Mouse (Mus musculus) thymus, adult 2 months (tissue): Measurements from ENCODE around the gene E130309D02Rik. TPM values are rescaled to one million over a fixed set of nuclear protein-coding genes. Genes with fewer than 3 reads are reported as not detected.

Experiments used
- DNase-seq: peaks from one replicate; pipeline ENCODE4 v3.0.0; 2021
- H3K27ac ChIP-seq: fragments of 200-500 bp; 2 replicates; pipeline ENCODE4 v1.5.1; 2012; ENCODE audit warnings: low read length, control low read depth; ENCODE audit not compliant: control insufficient read depth, insufficient read depth
- H3K27me3 ChIP-seq: fragments of 200-500 bp; 2 replicates; pipeline ENCODE4 v1.6.1; 2012; ENCODE audit warnings: mild to moderate bottlenecking, low read length, moderate library complexity, mixed read lengths; ENCODE audit not compliant: control insufficient read depth, insufficient read depth
- H3K36me3 ChIP-seq: fragments of 200-500 bp; 2 replicates; pipeline ENCODE4 v1.6.1; 2012; ENCODE audit warnings: mild to moderate bottlenecking, low read length, moderate library complexity; ENCODE audit not compliant: control insufficient read depth, insufficient read depth
- H3K4me1 ChIP-seq: fragments of 200-500 bp; replicated peaks from 2 replicates; pipeline ENCODE4 v1.6.1; 2012; ENCODE audit warnings: low read length; ENCODE audit not compliant: control insufficient read depth, insufficient read depth
- H3K4me3 ChIP-seq: fragments of 200-500 bp; 2 replicates; pipeline ENCODE4 v1.5.1; 2012; ENCODE audit warnings: mild to moderate bottlenecking, low read length, control low read depth, moderate library complexity; ENCODE audit not compliant: control insufficient read depth, insufficient read depth
- CTCF ChIP-seq: fragments of 200-500 bp; IDR thresholded peaks from 2 replicates; pipeline ENCODE4 v1.5.1; 2012; ENCODE audit warnings: mild to moderate bottlenecking, control low read depth, low read length, moderate library complexity, borderline replicate concordance; ENCODE audit not compliant: control insufficient read depth, poor library complexity, insufficient read depth; ENCODE audit errors: extremely low read depth
- POLR2A ChIP-seq: fragments of 200-500 bp; IDR thresholded peaks from 2 replicates; pipeline ENCODE4 v1.6.1; 2012; ENCODE audit warnings: mild to moderate bottlenecking, low read length, control low read depth, moderate library complexity; ENCODE audit not compliant: control insufficient read depth, poor library complexity, insufficient read depth; ENCODE audit errors: extremely low read depth
- WGBS: fragments of 180-500 bp; shearing (Covaris S2); methylation state at CpG from one replicate; pipeline ENCODE4 v1.1.7; 2018; 5-methylcytosine and 5-hydroxymethylcytosine counted together
- polyA plus RNA-seq: library from polyadenylated mRNA; depleted of rRNA; stranded (reverse); fragments of >200 nt; gene quantifications from 2 replicates; pipeline ENCODE4 v1.2.3, GENCODE M21; 2012

The E130309D02Rik gene
- polyA plus RNA-seq, 1 experiment: 65.3 TPM

GRCm38 (mm10) chr5:143314183-143314729 is 904 bp downstream of the E130309D02Rik start:
- Histone ChIP-seq H3K4me3 (peak overlapping the region; percentile 94), H3K27me3 (no peaks in the 10 kb centered on the region), H3K27ac (no peak overlapping the region), H3K36me3 (peaks cover 26% of the 10 kb centered on the region), H3K4me1 (peaks cover 14% of the 10 kb centered on the region)
- DNase-seq: no peak
- 27% methylated on average over 16 of the region's 16 CpGs for WGBS
- no peak for TF ChIP-seq POLR2A
- TF ChIP-seq CTCF: no peak

DNA sequence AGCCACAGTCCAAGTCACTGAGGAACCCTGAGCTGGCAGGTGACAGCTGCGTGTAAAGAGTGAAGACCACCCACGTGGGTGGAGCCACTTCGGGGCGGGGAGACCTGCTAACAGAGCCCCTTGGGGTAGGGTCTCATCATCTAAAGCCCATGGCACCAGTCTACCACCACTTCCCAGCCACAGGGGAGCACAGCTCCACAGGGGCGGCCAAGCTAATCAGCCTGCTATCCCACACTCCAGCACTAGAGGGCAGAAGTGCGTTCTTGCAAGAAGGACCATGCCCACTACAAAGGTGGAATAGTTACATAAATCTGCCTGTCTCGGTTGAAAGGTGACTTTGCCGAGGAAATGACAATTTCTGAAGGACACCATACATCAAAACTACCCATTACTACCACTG is 3.3 kb downstream of the E130309D02Rik start:
- Histone ChIP-seq H3K4me1 (peaks cover 14% of the 10 kb centered on the region), H3K27me3 (no peaks in the 10 kb centered on the region), H3K4me3 (no peak overlapping the region), H3K36me3 (peaks cover 48% of the 10 kb centered on the region), H3K27ac (no peak overlapping the region)
- WGBS: 62% methylated on average over 8 of the region's 8 CpGs
- TF ChIP-seq POLR2A (no peak), CTCF (peak; percentile 83; the same call in 1 of the 2 replicates)
- DNase-seq: peak; percentile 81

DNA sequence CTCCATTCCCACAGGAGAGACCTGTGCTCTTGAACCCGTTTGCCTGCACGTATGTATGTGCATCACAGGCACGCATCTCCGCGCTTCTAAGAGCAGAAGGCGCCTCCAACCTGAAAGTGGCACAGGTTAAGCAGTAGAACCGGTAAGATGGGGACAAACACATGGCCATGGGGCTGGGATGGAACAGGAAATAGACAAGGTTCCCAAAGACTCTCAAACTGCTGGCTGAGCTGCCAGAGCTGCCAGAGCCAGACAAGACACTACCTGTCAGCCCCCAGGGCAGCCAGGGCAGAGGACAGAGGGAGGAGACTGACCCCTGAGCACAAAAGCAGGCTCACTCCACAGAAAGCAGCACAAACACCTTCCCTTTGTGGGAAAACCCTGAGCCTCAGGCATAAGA is 5.2 kb downstream of the E130309D02Rik start:
- 98% methylated on average over 7 of the region's 7 CpGs for WGBS
- no peak for DNase-seq
- H3K4me1 ChIP-seq: peaks cover 12% of the 10 kb centered on the region
- H3K27me3 ChIP-seq: no peaks in the 10 kb centered on the region
- no peak overlapping the region for H3K4me3 ChIP-seq
- peaks cover 61% of the 10 kb centered on the region for H3K36me3 ChIP-seq
- no peak for TF ChIP-seq POLR2A
- no peak for TF ChIP-seq CTCF
- H3K27ac ChIP-seq: no peak overlapping the region

DNA sequence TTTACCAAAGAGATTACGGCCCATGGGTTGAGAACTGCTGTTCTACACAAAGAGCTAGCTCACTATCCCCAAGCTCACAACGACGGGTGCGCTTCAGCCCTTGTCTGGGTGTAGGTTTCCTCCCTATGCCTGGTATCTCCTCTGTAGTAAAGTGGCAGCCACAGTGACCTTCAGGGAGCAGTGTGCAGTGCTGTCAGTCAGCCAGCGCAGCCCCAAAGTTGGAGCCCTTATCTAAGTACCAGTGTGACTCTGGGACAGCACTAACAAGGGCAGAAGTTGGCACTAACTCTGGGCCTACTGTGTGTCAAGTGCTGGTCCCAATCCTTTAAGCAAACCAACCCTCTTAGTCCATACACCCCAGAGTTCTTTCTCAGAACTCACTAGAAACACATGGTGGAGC is 6.3 kb downstream of the E130309D02Rik start:
- TF ChIP-seq CTCF (no peak), POLR2A (no peak)
- DNase-seq: no peak
- WGBS: 95% methylated on average over 5 of the region's 5 CpGs
- Histone ChIP-seq H3K27ac (no peak overlapping the region), H3K27me3 (no peaks in the 10 kb centered on the region), H3K36me3 (peaks cover 64% of the 10 kb centered on the region), H3K4me3 (no peak overlapping the region), H3K4me1 (peaks cover 6% of the 10 kb centered on the region; the same call in 1 of the 2 replicates)

DNA sequence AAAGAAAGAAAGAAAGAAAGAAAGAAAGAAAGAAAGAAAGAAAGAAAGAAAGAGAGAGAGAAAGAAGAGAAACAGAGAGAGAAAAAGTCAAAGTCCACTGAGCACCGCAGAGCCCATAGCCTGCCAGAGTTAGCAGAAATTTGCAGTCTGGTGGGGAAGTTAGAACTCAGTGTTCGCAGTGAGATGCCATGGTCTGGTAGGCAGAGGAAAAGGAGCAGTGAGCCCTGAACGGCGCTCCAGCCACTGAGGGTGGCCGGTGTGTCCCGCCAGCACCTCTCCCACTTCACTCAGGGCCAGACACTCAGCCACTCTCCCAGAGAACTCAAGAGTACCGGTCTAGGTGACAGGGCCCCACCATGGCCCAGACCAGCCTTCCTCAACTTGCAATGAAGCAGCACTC is 10.9 kb downstream of the E130309D02Rik start:
- no peaks in the 10 kb centered on the region for H3K4me1 ChIP-seq
- 97% methylated on average over 7 of the region's 7 CpGs for WGBS
- DNase-seq: no peak
- no peak overlapping the region for H3K4me3 ChIP-seq
- TF ChIP-seq POLR2A: no peak
- TF ChIP-seq CTCF: no peak
- H3K27me3 ChIP-seq: no peaks in the 10 kb centered on the region
- peaks cover 75% of the 10 kb centered on the region for H3K36me3 ChIP-seq
- H3K27ac ChIP-seq: no peak overlapping the region

GRCm38 (mm10) chr5:143301296-143301695 is 13.9 kb downstream of the E130309D02Rik start:
- no peaks in the 10 kb centered on the region for H3K4me1 ChIP-seq
- no peak overlapping the region for H3K27ac ChIP-seq
- DNase-seq: no peak
- H3K36me3 ChIP-seq: peaks cover 46% of the 10 kb centered on the region
- 86% methylated on average over 8 of the region's 8 CpGs for WGBS
- no peak overlapping the region for H3K4me3 ChIP-seq
- TF ChIP-seq CTCF (peak; percentile 50; the same call in 1 of the 2 replicates), POLR2A (no peak)
- H3K27me3 ChIP-seq: no peaks in the 10 kb centered on the region

DNA sequence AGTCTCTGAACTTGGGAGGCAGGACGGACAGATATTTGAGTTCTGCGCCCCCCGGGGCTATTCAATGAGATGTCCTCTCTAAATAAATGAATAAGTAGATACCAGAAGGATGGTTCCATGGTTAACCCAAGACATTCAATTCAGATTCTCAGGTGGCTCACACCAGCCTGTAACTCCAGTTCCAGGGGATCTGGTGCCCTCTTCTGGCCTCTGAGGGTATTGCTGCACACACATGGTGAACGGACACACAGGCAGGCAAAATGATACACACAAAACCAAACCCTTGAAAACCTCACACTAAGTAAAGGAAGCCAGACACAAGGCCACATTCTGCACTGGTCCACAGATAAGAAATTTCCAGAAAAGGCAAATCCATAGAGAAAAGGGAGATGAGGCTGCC is 15.5 kb downstream of the E130309D02Rik start:
- 91% methylated on average over 4 of the region's 4 CpGs for WGBS
- H3K27ac ChIP-seq: no peak overlapping the region
- H3K4me3 ChIP-seq: no peak overlapping the region
- DNase-seq: peak; percentile 65
- no peaks in the 10 kb centered on the region for H3K4me1 ChIP-seq
- TF ChIP-seq CTCF (peak; percentile 29; the same call in 1 of the 2 replicates), POLR2A (no peak)
- peaks cover 40% of the 10 kb centered on the region for H3K36me3 ChIP-seq
- H3K27me3 ChIP-seq: no peaks in the 10 kb centered on the region
